Mouse (Mus musculus): Measurements from ENCODE around the gene Aire.

DNA sequence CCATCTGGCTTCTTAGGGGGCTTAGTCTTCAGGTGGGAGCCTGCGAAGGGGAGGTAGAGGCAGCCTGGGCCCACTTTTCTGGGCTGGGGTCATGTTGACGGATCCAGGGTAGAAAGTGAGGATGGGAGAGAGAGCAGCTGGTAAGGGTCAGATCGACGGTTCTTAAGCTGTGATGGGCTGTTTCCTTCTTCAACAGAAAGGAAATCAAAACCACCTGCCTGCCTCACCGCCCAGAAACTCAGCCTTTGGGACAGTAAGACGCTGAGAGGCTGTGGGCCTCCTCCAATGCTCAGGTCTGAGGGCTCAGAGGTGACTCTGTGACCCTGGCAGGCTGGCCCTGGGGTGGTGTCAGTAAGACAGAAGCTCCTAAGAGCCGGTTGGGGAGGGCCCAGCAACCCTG, 1.3 kb downstream of the Aire start:
- TF ChIP-seq CTCF (IDR thresholded peaks at IDR 0.05; ENCODE audit: low read depth, low read length) (no peak), POLR2A (IDR thresholded peaks at IDR 0.05; ENCODE audit: borderline replicate concordance, low read depth, low read length) (no peak)
